Mouse (Mus musculus): Measurements from ENCODE around the gene Tomm70a.
"Not testable (repeated sequence)": the region's sequence is repeated elsewhere in the genome, so short reads cannot be mapped to it uniquely, and the experiment has no call there.

Tomm70a gene

DNA sequence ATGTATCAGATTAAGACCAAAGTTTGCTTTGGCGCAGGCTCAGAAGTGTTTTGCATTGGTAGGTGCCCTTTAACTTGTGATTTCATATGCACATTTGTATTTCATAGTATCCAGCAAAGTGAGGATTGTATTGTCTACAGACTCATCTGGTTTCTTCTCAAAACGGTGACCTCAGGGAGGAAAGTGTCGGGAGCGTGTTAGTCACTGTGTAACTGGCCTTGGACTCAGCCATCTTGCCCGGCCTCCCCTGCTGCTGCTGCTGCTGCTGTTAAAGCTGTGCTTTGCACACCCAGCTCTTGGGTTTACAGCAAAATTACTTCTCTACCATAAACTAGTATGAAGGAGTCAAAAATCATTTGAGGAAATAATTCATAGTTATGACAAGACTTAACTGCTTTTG, 23.2 kb downstream of the Tomm70a start:
- no peak for DNase-seq (ENCODE audit: low read depth, low spot score)

DNA sequence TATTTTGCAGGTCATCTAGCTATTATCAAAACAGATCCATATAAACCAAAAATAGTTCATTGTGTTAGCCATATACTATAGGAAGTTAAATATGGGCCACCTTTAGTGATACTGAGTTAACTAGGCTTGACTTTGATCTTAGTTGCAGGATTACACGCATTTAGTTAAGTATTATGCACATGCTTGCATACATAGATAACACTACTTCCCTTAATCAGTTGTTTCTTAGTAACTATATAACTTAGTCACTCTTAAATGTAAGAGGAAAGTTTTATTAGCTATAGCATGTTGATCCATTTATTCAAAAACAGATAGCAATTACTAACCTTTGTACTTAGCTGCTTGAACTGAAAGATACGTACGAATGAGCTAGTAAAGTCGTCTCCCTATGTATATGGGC, 29.9 kb downstream of the Tomm70a start:
- DNase-seq (ENCODE audit: low read depth, low spot score): no peak

DNA sequence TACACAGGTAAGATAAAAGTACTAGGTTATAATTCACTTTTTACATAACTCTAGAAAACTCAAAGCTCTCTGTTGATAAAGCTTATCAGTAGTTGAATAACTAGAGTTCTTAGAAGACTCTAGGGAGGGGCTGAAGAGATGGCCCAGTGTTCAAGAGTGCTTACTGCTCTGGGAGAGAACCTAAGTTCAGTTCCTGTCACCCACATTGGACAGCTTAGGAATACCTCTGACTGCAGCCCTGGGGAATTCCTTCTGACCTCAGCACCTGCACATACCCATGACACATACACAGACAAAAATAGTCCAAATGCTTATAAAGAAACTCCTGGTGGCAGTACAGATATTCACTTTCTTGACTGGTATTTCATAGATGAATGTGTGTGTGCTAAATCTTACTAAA, 34.4 kb downstream of the Tomm70a start:
- DNase-seq (ENCODE audit: low read depth, low spot score): no peak

DNA sequence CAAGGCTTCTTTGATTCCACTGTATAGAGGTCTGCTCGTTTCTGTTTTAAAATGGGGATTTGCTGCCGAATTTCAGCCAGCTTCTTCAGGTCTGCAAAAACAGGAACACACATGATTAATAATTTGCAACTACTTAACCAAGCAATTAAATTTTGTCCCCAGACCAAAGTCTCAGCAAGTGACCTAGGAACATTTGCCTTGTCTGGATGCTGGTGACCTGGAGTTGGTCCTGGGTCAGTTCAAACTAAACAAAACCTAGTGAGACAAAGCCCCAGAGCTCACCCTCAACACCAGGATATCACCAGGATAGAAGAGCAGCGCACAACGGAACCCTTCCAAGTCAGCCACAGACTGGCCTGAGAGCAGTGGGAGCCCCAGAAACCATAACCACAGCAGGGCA, 35.6 kb downstream of the Tomm70a start:
- DNase-seq (ENCODE audit: low read depth, low spot score): no peak

DNA sequence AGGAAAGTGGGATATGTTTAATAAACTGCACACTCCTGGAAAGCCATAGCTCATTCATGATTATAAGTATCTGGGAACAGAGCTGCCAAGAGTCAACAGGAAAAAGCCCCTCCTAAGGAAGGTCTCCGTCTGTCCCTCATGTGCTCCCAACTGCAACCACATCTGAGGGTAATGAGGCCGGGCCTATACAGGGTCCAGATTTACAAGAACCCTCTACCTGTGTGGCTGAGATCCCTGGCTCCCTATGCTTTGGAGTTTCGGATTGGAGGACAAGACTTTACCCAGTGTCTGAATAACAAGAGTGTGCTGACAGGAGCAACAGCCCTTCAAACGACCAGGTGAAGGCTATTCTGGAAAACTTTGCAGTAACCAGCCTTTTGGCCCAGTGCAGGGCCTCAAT, 36.2 kb downstream of the Tomm70a start:
- no peak for DNase-seq (ENCODE audit: low read depth, low spot score)

DNA sequence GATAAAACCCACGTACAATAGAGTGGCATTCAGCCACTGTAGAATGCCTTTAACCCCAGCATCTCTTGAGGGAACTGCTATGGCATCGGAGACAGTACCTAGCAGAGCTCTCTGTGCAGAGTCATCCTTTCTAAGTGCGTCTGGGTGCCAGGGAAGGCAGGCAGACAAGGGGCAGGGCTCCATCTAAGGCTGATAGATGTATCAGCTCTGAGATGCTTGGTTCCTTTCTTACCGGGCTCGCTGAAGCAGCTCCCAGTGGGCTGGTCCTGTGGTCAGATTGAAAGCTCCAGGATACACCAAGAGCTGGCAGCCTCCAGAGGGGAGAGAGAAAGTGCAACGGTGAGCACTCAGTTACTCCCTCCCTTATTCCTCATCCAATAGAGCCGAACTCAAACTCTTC, 38.3 kb downstream of the Tomm70a start:
- no peak for DNase-seq (ENCODE audit: low read depth, low spot score)

DNA sequence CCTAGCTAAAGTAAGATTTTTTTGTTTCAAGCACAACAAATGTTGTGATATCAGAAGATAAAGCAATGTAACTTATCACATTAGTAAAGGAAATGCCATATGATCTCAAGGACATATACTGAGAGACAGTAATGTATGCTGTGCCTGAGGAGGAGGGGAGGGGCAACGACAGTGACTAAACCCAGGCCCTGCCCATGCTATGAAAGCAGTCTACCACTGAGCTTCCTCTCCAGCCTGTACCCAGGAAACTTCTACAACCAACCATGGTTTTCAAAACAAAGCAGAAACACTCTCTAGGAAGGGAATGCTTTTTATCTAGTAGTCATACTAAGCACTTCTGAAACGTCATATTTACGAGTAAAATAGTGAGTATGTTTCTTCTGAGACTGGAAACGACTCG, 41.3 kb downstream of the Tomm70a start:
- no peak for DNase-seq (ENCODE audit: low read depth, low spot score)

DNA sequence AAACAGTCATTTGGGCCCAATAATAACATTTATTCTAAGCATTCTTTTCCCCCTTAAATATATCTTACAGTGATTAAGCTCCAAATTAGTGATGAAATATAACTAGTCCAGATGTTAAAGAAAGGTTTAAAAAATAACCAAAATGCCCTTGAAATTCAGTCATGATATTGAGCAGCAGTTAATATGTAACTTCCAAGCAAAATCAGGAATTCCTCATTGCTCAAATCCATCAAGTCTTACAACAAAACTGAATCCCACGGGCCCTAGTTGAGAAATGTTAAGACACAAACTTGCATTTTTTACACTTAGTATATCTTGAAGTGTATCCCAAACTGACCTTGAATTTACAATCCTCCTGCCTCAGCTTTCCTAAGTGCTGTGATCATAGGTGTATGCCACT, 42.2 kb downstream of the Tomm70a start:
- no peak for DNase-seq (ENCODE audit: low read depth, low spot score)

DNA sequence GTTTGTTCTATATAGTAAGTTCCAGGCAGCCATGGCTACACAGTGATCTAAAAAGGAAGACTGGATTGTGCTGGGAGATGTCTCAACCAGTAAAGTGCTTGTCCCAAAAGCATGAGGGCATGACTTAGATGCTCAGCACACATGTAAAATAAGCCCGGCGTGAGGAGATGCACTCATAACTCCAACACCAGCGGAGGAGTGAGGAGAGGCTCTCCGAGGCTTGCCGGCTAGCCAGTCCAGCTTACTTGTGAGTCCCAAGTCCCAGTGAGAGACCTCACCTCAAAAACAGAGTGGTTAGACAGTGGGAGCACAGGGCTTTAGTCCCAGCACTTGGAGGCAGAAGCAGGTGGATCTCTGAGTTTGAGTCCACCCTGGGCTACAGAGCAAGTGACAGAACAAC, 43.7 kb downstream of the Tomm70a start:
- no peak for DNase-seq (ENCODE audit: low read depth, low spot score)

DNA sequence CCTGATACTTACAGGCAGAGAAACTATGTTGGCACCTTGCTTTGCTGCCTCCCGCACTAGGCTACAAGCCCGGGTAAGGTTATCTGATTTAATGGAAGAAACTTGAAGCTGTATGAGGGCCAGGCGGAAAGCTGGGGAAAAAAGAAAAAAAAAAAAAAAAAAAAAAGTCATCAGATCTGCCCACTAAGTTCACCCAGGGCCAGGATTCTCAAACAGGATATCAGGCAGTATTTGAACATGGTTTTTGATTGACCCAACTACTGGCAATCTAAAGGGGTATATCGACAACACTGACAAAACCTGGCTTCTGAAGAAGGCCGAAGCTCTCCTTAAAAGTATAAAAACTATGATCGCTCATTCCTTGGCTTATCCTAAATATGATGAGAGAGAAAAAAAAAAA, 44.6 kb downstream of the Tomm70a start:
- DNase-seq (ENCODE audit: low read depth, low spot score): no peak

DNA sequence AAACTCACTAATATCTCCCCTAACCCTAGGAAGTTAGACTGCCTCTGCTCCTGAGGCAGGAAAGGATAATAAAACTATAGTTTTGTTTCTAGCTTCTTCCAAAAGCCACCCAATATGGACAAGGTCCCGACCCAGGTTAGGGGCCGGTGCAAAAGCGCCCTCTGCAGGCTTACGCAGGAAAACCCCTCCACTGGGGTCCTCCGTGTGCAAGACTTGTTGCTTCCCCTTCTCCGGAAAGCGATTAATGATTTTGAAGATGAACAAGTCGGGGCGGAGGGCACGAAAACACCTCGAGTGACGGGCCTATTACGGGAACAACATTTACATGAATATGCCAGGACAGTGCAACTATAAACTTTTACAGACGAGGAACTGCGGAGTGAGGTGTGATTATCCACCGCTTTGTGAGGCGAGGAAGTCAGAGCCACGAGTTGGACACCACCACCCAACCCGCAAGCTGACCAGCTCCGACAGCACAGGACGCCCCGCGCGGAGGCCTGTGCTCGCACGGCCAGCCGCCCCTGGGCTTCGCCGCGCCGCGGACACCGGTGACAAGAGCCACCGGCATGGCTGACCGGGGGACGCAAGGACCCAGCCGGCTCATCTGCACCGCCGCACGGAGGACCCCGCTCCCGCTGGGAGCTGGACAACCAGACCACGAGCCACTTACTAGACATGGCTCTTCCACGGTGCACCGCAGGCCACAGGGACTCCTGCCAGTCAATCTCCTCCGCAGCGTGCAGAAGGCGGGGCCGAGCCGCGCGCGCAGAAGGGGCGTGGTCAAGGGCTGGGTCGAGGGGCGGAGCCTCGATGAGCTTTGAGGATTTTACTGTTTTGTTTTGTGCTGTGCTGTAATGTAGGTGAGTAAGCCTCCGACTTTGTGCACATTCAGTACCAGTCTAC, 45.4 kb downstream of the Tomm70a start, which contains the start of gene Nit2:
TSS of gene Nit2 (minus strand) at position 731 of the 903 bp plus-strand sequence.
- peak; percentile 78 for DNase-seq (ENCODE audit: low read depth, low spot score)

DNA sequence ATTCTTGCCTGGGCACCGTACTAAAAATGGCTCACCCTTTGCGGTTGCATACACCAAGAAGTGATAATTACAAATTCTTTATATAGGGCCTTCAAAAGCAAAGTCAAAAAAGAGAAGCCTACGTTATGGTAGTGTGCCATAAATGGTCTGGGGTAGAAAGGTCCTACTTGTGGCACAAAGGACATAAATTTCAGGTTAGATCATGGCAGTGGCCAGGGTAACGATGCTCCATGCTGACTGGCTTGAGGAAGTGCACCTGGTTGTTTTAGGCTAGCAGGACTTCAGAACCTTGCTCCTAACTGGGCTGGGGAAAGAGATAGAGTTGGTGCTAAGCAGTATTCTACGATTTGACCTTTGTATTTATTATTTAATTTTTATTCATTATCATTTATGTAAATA, 46.0 kb downstream of the Tomm70a start:
- DNase-seq (ENCODE audit: low read depth, low spot score): no peak

DNA sequence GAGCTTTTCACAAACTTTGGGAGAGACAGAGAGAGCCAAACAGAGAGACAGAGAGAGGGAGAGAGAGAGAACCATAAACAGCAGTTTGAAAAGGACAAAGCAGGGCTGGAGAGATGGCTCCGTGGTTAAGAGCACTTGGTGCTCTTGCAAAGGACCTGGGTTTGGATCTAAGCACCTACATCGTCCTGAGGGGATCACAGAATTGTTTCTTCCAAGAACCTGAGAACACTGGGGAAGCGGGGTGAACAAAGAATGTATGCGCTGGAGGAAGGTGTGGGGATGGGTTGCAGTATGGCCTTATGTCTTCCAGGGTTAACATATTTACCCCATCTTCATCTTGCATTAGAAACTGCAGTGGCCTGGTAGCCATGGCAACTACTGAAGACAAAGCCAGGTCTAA, 46.7 kb downstream of the Tomm70a start:
- DNase-seq (ENCODE audit: low read depth, low spot score): no peak

DNA sequence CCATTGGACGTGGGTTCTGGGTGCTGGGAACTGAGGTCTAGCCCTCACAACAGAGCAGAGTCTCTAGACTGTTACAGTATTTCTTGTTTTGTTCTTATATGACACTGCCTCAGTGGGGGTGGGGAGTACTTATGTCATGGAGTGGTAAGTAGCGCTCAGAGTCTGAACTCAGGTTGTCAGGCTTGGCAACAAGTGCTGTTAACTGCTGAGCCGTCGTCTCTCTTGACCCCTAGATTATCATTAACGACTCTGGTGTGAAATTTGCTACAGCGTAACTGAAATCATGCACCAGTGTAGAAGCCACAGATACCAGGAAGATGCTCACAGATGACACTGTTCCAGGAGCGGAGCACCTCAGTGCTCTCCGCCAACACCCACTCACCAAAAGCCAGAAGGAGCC, 49.7 kb downstream of the Tomm70a start:
- no peak for DNase-seq (ENCODE audit: low read depth, low spot score)

DNA sequence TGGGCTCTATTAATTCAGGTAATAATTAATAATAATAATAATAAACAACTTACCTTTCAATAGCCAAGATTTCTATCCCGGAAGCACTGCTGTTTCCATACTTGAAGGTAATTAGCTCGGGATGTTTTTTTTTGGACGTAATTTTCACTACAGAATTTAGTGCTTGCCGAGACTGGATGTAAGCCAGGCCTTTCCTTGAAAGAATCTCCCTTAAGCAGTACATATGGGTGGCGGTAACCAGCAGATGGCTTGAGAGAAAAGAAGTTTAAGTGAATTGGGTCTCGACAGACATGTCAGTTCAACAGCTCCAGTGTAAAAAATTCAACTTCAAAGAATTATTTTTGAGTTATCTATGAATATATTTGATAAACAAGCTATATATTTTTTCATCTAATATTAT, 50.1 kb downstream of the Tomm70a start:
- no peak for DNase-seq (ENCODE audit: low read depth, low spot score)

DNA sequence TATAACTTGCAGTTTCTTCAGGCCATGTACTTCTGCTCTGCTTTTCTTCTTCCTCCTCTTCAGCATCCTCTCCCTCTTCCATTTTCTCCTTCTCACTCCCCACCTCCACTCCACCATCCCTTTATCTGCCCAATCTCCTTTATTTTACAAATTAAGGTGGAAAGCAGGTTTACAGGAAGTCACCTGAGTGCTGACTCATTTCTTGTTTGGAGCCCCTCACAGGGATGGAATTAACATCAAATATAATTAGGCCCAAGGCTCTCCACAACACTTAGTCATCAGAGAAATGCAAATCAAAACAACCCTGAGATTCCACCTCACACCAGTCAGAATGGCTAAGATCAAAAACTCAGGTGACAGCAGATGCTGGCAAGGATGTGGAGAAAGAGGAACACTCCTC, 53.0 kb downstream of the Tomm70a start:
- not testable (repeated sequence) for DNase-seq (ENCODE audit: low read depth, low spot score)

DNA sequence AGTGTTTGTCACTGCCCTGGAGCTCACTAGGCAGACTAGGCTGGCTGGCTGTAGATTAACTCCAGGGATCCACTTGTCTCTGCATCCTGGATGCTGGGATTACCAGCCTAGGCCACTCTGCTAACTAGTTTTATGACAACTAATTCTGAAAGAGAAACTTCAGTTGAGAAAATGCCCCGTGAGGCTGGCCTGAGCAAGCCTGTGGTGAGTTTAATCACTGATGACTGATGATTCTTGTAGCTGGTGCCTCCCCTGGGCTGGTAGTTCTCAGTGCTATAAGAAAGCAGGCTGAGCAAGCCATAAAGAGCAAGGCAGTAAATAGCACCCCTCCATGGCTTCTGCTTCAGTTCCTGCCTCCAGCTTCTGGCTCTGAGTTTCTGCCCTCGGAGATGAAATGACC, 54.2 kb downstream of the Tomm70a start:
- DNase-seq (ENCODE audit: low read depth, low spot score): no peak

DNA sequence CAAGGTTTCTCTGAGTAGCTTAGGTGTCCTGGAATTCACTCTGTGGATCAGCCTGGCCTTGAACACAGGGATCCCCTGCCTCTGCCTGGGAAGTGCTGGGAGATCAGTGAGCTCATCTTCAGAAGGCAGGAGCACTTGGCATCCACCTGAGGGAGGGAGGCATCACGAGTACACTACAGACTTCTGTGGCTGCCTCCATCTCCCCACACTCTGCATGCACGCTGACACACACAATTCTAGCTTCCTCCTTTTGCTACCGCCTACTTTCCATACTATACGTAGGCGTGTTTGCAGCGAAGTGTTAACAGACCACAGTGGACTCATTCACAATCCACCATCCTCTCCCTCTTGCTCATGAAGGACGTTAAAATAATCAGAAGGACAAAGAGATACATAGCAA, 54.8 kb downstream of the Tomm70a start:
- DNase-seq (ENCODE audit: low read depth, low spot score): no peak

DNA sequence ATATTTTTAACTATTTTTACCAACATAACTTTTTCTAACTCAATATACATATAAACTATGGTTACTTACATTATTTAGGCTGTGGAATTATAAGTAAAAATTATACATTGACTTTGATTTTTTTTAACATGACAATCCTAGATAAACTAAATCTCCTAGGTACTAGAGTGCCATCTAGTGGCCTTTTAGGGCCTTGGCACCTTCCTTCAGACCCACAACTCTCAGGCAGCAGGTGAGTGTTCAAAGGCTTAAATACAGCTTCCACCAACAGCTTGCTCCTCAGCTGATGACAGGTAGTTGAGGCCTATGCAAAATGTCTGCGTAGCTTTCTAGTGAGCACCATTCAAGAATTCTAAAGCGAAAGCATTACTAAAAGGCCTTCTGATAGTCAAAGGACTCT, 55.8 kb downstream of the Tomm70a start:
- peak; percentile 38 for DNase-seq (ENCODE audit: low read depth, low spot score)

DNA sequence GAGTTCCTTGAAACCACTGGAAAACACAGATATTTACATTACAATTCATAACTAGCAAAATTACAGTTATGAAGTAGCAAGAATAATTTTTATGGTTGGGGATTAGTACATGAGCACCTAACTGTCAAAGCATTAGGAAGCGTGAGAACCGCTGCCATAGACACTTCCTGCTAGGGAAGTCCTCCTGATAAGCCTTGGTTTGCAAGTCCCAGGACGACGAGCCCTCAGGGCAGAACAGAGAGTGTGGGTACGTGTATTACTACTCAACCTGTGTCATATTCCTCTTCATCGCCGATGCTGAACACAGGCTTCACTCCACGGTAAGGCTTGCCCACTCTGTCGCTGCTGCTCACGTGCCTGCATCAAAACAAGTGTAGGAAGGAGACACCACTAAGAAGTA, 56.2 kb downstream of the Tomm70a start:
- no peak for DNase-seq (ENCODE audit: low read depth, low spot score)

DNA sequence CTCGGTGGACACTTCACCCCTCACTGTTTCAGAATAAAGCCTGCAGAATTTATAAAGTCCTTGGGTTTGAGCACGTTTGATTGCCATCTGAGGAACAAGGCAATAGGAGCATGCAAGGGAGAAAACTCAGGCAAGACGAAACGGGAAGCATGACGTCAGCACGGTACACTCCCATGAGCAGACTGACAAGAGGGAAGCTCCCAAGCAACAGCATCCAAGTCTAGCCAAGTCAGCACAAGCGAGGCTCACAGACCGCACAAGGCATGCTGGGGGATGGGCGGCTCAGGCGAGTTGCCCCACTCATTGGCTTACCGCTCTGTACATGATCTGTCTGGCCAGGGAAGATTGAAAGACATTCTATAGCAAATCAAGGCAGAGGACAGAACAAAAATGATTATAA, 59.7 kb downstream of the Tomm70a start:
- DNase-seq (ENCODE audit: low read depth, low spot score): no peak

DNA sequence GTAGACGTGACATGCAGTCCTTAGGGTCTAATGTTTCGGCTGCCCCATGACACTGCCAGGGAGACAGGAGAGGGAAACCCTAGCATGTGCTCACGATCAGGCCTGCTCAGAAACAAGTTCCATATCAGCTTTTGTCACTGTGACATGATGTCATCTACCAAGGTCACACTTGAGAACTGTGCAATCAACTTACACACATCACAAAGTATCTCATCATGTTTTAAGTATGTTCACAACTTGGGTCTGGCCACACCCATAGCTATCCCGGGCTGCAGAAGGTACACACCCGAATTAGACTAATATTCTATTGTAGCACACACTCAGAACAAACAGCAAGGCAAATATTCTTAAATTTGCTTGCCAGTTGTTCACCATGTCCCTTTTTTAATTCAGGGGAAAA, 60.5 kb downstream of the Tomm70a start:
- no peak for DNase-seq (ENCODE audit: low read depth, low spot score)

DNA sequence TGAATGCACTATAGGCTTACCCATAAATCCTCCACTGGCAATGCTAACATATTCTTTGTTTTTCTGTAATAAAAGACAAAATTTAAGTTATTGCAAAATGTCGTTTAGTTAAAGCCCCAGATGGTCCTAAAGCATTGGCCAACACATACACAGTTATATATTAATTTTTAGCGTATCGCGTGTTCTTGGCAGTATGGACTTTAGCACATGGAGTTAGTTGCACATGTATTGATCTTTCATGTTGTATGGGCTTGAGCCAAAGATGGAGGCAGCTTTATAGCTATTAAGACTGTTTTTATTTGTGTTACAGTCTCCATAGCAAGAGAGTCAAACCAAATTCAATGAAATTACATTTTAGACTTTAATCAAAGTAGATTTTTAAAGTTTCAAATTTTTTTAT, 65.1 kb downstream of the Tomm70a start:
- no peak for DNase-seq (ENCODE audit: low read depth, low spot score)

DNA sequence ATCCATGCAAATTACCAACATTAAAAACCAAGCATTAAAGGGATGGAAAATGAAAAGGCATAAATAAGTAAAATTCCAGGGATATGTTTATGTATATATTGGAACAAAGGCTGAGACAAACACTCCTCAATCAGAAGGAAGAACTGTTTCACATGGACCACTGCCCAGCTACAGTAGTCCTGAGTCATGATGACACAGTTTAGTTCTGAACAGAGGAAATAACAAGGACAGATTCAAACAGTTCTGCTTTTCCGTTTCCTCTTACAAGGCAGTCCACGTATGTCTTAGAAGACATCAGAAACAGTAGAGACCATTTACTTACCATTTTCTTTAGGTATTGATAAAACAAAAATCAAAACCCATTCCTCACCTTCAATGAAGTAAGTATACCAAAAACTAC, 68.0 kb downstream of the Tomm70a start:
- no peak for DNase-seq (ENCODE audit: low read depth, low spot score)

Data from c-Kit-negative CD71-positive TER-119-positive erythroid progenitor cells, embryonic 14.5 days (primary cell).